Mouse (Mus musculus) macrophage (primary cell): Measurements from ENCODE around the gene Acp1. TPM values are rescaled to one million over a fixed set of nuclear protein-coding genes. Genes with fewer than 3 reads are reported as not detected.

Source experiments
- polyA plus RNA-seq: library from polyadenylated mRNA; stranded (reverse); fragments of 250-400 nt; gene quantifications from 3 replicates; pipeline ENCODE4 v1.2.4, GENCODE M21; 2018; ENCODE audit warnings: inconsistent platforms

The Acp1 gene
- polyA plus RNA-seq, 1 experiment from 2014 or later, result 32.9 TPM

Other genes with a start within 250 kb of the Acp1 start
- not detected in 3 replicates for gene Alkal2, start 27.3 kb downstream of the Acp1 start, polyA plus RNA-seq
- 0.63 to 0.89 TPM (median 0.89 TPM) in 3 replicates for gene Sh3yl1, start 79 bp upstream of the Acp1 start, polyA plus RNA-seq
- gene Fam110c, start 162.3 kb upstream of the Acp1 start, polyA plus RNA-seq, result 0.89 to 1.7 TPM (median 0.89 TPM) in 3 replicates